Mouse (Mus musculus) midbrain, postnatal 0 days (tissue): Measurements from ENCODE around the gene Daam2. TPM values are rescaled to one million over a fixed set of nuclear protein-coding genes. Genes with fewer than 3 reads are reported as not detected.
"Not testable (repeated sequence)": the region's sequence is repeated elsewhere in the genome, so short reads cannot be mapped to it uniquely, and the experiment has no call there.

Experiments used
- ATAC-seq: fragments of 200-750 bp; cut with Nextera tagmentation; 2 replicates; pipeline ENCODE4 v1.8.0; 2017; ENCODE audit warnings: moderate number of reproducible peaks, mild to moderate bottlenecking, moderate TSS enrichment, moderate library complexity; ENCODE audit not compliant: low FRiP score
- DNase-seq: peaks from one replicate; pipeline ENCODE4 v3.0.0-alpha.2; 2015; ENCODE audit warnings: low spot score
- H3K27ac ChIP-seq: fragments of 300-500 bp; sonication (generic); 2 replicates; pipeline ENCODE4 v1.5.1; 2014; ENCODE audit warnings: low read depth, mild to moderate bottlenecking, low read length, mixed read lengths
- H3K27me3 ChIP-seq: fragments of 300-500 bp; sonication (generic); 2 replicates; pipeline ENCODE4 v1.6.1; 2014; ENCODE audit warnings: low read length, control low read depth, mixed read lengths; ENCODE audit not compliant: insufficient read depth
- H3K36me3 ChIP-seq: fragments of 300-500 bp; sonication (generic); 2 replicates; pipeline ENCODE4 v1.6.1; 2014; ENCODE audit warnings: low read length, control low read depth, mixed read lengths; ENCODE audit not compliant: insufficient read depth
- H3K4me1 ChIP-seq: fragments of 300-500 bp; sonication (generic); 2 replicates; pipeline ENCODE4 v1.6.1; 2014; ENCODE audit warnings: mild to moderate bottlenecking, control low read depth, antibody characterized with exemption, low read length, mixed read lengths; ENCODE audit not compliant: insufficient read depth
- H3K4me2 ChIP-seq: fragments of 300-500 bp; sonication (generic); 2 replicates; pipeline ENCODE4 v1.6.1; 2014; ENCODE audit warnings: low read depth, mild to moderate bottlenecking, low read length, mixed read lengths; ENCODE audit not compliant: poor library complexity, severe bottlenecking
- H3K4me3 ChIP-seq: fragments of 300-500 bp; sonication (generic); 2 replicates; pipeline ENCODE4 v1.5.1; 2014; ENCODE audit warnings: low read depth, mild to moderate bottlenecking, low read length, moderate library complexity
- H3K9ac ChIP-seq: fragments of 300-500 bp; sonication (generic); replicated peaks from 2 replicates; pipeline ENCODE4 v1.6.1; 2014; ENCODE audit warnings: mild to moderate bottlenecking, low read length, moderate library complexity, mixed read lengths; ENCODE audit not compliant: poor library complexity, severe bottlenecking
- H3K9me3 ChIP-seq: fragments of 300-500 bp; sonication (generic); 2 replicates; pipeline ENCODE4 v1.6.1; 2016; ENCODE audit warnings: low read length, control low read depth
- CTCF ChIP-seq: IDR thresholded peaks from 2 replicates; pipeline ENCODE4 v1.5.1; 2016; ENCODE audit warnings: antibody characterized with exemption, mild to moderate bottlenecking
- WGBS: fragments of 180-500 bp; shearing (Covaris S2); extraction: QIAGEN DNeasy Blood & Tissue Kit; methylation state at CpG from one replicate; pipeline ENCODE4 v1.1.7; 2014; 5-methylcytosine and 5-hydroxymethylcytosine counted together
- polyA plus RNA-seq: library from polyadenylated mRNA; unstranded; fragments of >200 nt; fragmentation: Nextera tagmentation; extraction: Ambion mirVana; gene quantifications from 2 replicates; pipeline ENCODE4 v1.2.1, GENCODE M21; 2015
- total RNA-seq: library from RNA; depleted of rRNA; stranded (reverse); fragments of >200 nt; gene quantifications from 2 replicates; pipeline ENCODE4 v1.2.3, GENCODE M21; 2014

Daam2 gene
- total and polyA plus RNA-seq, 2 experiments from 2014 or later, result 1.7 to 12.5 TPM

- 96% methylated on average over 3 of the region's 3 CpGs for WGBS
- no peaks in the 10 kb centered on the region for H3K27me3 ChIP-seq
- H3K27ac ChIP-seq, result no peak overlapping the region
These were observed 106.3 kb downstream of the Daam2 start for GRCm38 (mm10) chr17:49457833-49458232.

GRCm38 (mm10) chr17:49456334-49456733 lies 107.8 kb downstream of the Daam2 start:
- Histone ChIP-seq H3K4me2 (no peak overlapping the region), H3K27ac (no peak overlapping the region), H3K4me1 (no peaks in the 10 kb centered on the region), H3K36me3 (peaks cover 12% of the 10 kb centered on the region), H3K9ac (no peak overlapping the region), H3K27me3 (no peaks in the 10 kb centered on the region), H3K4me3 (no peak overlapping the region), H3K9me3 (no peaks in the 10 kb centered on the region)
- ATAC-seq (no peak), DNase-seq (no peak)
- no peak for TF ChIP-seq CTCF
- 73% methylated on average over 4 of the region's 4 CpGs for WGBS

More at GRCm38 (mm10) chr17:49457833-49458232, 106.3 kb downstream of the Daam2 start:
- DNase-seq (no peak), ATAC-seq (no peak)
- Histone ChIP-seq H3K4me1 (no peaks in the 10 kb centered on the region), H3K4me3 (no peak overlapping the region), H3K4me2 (no peak overlapping the region), H3K9ac (no peak overlapping the region), H3K9me3 (no peaks in the 10 kb centered on the region), H3K36me3 (peaks cover 12% of the 10 kb centered on the region)
- TF ChIP-seq CTCF, result no peak

- Histone ChIP-seq H3K4me3 (no peak overlapping the region), H3K9ac (no peak overlapping the region), H3K4me2 (no peak overlapping the region), H3K36me3 (peaks cover 17% of the 10 kb centered on the region), H3K27me3 (no peaks in the 10 kb centered on the region), H3K9me3 (no peaks in the 10 kb centered on the region), H3K4me1 (no peaks in the 10 kb centered on the region), H3K27ac (no peak overlapping the region)
- no peak for TF ChIP-seq CTCF
- ATAC-seq (no peak), DNase-seq (no peak)
- WGBS, result 90% methylated on average over 6 of the region's 6 CpGs
These were observed 113.2 kb downstream of the Daam2 start for GRCm38 (mm10) chr17:49450922-49451321.

- Histone ChIP-seq H3K4me1 (no peaks in the 10 kb centered on the region), H3K27ac (no peak overlapping the region), H3K4me3 (no peak overlapping the region), H3K9ac (no peak overlapping the region), H3K4me2 (no peak overlapping the region), H3K36me3 (peaks cover 8% of the 10 kb centered on the region), H3K9me3 (no peaks in the 10 kb centered on the region), H3K27me3 (no peaks in the 10 kb centered on the region)
- no peak for DNase-seq
- 85% methylated on average over 8 of the region's 8 CpGs for WGBS
- no peak for ATAC-seq
- no peak for TF ChIP-seq CTCF
These were observed 114.9 kb downstream of the Daam2 start for GRCm38 (mm10) chr17:49449230-49449608.

GRCm38 (mm10) chr17:49448570-49449229 lies 115.4 kb downstream of the Daam2 start:
- Histone ChIP-seq H3K4me3 (no peak overlapping the region), H3K9ac (no peak overlapping the region), H3K4me2 (no peak overlapping the region), H3K4me1 (no peaks in the 10 kb centered on the region), H3K9me3 (no peaks in the 10 kb centered on the region), H3K27ac (no peak overlapping the region), H3K36me3 (peaks cover 5% of the 10 kb centered on the region), H3K27me3 (no peaks in the 10 kb centered on the region)
- TF ChIP-seq CTCF, result no peak
- 79% methylated on average over 8 of the region's 9 CpGs for WGBS
- no peak for ATAC-seq
- no peak for DNase-seq

GRCm38 (mm10) chr17:49442841-49443240 lies 121.3 kb downstream of the Daam2 start:
- H3K4me2 ChIP-seq, H3K27me3 ChIP-seq, ATAC-seq, H3K9ac ChIP-seq, H3K36me3 ChIP-seq, H3K4me1 ChIP-seq, H3K9me3 ChIP-seq, H3K27ac ChIP-seq, H3K4me3 ChIP-seq, DNase-seq: not testable (repeated sequence)
- WGBS, result 79% methylated on average over 3 of the region's 3 CpGs
